Mouse (Mus musculus): ENCODE measurements around the gene Gm20388. TPM values are rescaled to one million over a fixed set of nuclear protein-coding genes. Genes with fewer than 3 reads are reported as not detected.

Gm20388 gene
- polyA plus RNA-seq, 1 experiment = 28.1 TPM

GRCm38 (mm10) chr8:123891271-123891670 is 3980.6 kb downstream of the Gm20388 start:
- Histone ChIP-seq H3K9ac (ENCODE audit: low read depth, poor library complexity, severe bottlenecking) (no peak overlapping the region), H3K9me3 (replicated peaks; ENCODE audit: control insufficient read depth, insufficient read depth, low read length, poor library complexity, severe bottlenecking) (no peaks in the 10 kb centered on the region), H3K4me1 (ENCODE audit: control insufficient read depth, insufficient read depth, low read length) (no peaks in the 10 kb centered on the region), H3K27ac (ENCODE audit: insufficient read depth, low read length) (no peak overlapping the region), H3K36me3 (ENCODE audit: control insufficient read depth, insufficient read depth, low read length, poor library complexity, severe bottlenecking) (no peaks in the 10 kb centered on the region), H3K4me3 (ENCODE audit: low read depth, low read length) (no peak overlapping the region), H3K27me3 (ENCODE audit: control insufficient read depth, insufficient read depth, low read length, poor library complexity, severe bottlenecking) (no peaks in the 10 kb centered on the region)
- TF ChIP-seq CTCF (IDR thresholded peaks at IDR 0.05; ENCODE audit: low read depth, low read length) (no peak), POLR2A (IDR thresholded peaks at IDR 0.05; ENCODE audit: insufficient read depth, low read length) (no peak), EP300 (IDR thresholded peaks at IDR 0.05; ENCODE audit: insufficient read depth, low read depth, low read length) (no peak)

GRCm38 (mm10) chr8:123891883-123892585 is 3981.4 kb downstream of the Gm20388 start:
- no peaks in the 10 kb centered on the region for H3K4me1 ChIP-seq (ENCODE audit: control insufficient read depth, insufficient read depth, low read length)
- H3K9ac ChIP-seq (ENCODE audit: low read depth, poor library complexity, severe bottlenecking) = no peak overlapping the region
- no peak for TF ChIP-seq CTCF (IDR thresholded peaks at IDR 0.05; ENCODE audit: low read depth, low read length)
- no peak for TF ChIP-seq POLR2A (IDR thresholded peaks at IDR 0.05; ENCODE audit: insufficient read depth, low read length)
- TF ChIP-seq EP300 (IDR thresholded peaks at IDR 0.05; ENCODE audit: insufficient read depth, low read depth, low read length) = no peak
- no peaks in the 10 kb centered on the region for H3K9me3 ChIP-seq (replicated peaks; ENCODE audit: control insufficient read depth, insufficient read depth, low read length, poor library complexity, severe bottlenecking)
- H3K4me3 ChIP-seq (ENCODE audit: low read depth, low read length) = peak overlapping the region; percentile 38
- no peaks in the 10 kb centered on the region for H3K36me3 ChIP-seq (ENCODE audit: control insufficient read depth, insufficient read depth, low read length, poor library complexity, severe bottlenecking)
- no peak overlapping the region for H3K27ac ChIP-seq (ENCODE audit: insufficient read depth, low read length)
- H3K27me3 ChIP-seq (ENCODE audit: control insufficient read depth, insufficient read depth, low read length, poor library complexity, severe bottlenecking) = no peaks in the 10 kb centered on the region

- no peaks in the 10 kb centered on the region for H3K4me1 ChIP-seq (ENCODE audit: control insufficient read depth, insufficient read depth, low read length)
- H3K36me3 ChIP-seq (ENCODE audit: control insufficient read depth, insufficient read depth, low read length, poor library complexity, severe bottlenecking) = no peaks in the 10 kb centered on the region
- no peaks in the 10 kb centered on the region for H3K9me3 ChIP-seq (replicated peaks; ENCODE audit: control insufficient read depth, insufficient read depth, low read length, poor library complexity, severe bottlenecking)
- H3K27me3 ChIP-seq (ENCODE audit: control insufficient read depth, insufficient read depth, low read length, poor library complexity, severe bottlenecking) = no peaks in the 10 kb centered on the region
- H3K27ac ChIP-seq (ENCODE audit: insufficient read depth, low read length) = no peak overlapping the region
- H3K4me3 ChIP-seq (ENCODE audit: low read depth, low read length) = peak overlapping the region; percentile 19
- no peak overlapping the region for H3K9ac ChIP-seq (ENCODE audit: low read depth, poor library complexity, severe bottlenecking)
- TF ChIP-seq EP300 (IDR thresholded peaks at IDR 0.05; ENCODE audit: insufficient read depth, low read depth, low read length) = no peak
- no peak for TF ChIP-seq CTCF (IDR thresholded peaks at IDR 0.05; ENCODE audit: low read depth, low read length)
- TF ChIP-seq POLR2A (IDR thresholded peaks at IDR 0.05; ENCODE audit: insufficient read depth, low read length) = no peak
These were observed 3982.0 kb downstream of the Gm20388 start for GRCm38 (mm10) chr8:123892586-123893155.

GRCm38 (mm10) chr8:123893413-123893812 is 3982.8 kb downstream of the Gm20388 start:
- Histone ChIP-seq H3K27ac (ENCODE audit: insufficient read depth, low read length) (no peak overlapping the region), H3K4me3 (ENCODE audit: low read depth, low read length) (no peak overlapping the region), H3K4me1 (ENCODE audit: control insufficient read depth, insufficient read depth, low read length) (no peaks in the 10 kb centered on the region), H3K9me3 (replicated peaks; ENCODE audit: control insufficient read depth, insufficient read depth, low read length, poor library complexity, severe bottlenecking) (no peaks in the 10 kb centered on the region), H3K27me3 (ENCODE audit: control insufficient read depth, insufficient read depth, low read length, poor library complexity, severe bottlenecking) (no peaks in the 10 kb centered on the region), H3K9ac (ENCODE audit: low read depth, poor library complexity, severe bottlenecking) (no peak overlapping the region), H3K36me3 (ENCODE audit: control insufficient read depth, insufficient read depth, low read length, poor library complexity, severe bottlenecking) (no peaks in the 10 kb centered on the region)
- no peak for TF ChIP-seq CTCF (IDR thresholded peaks at IDR 0.05; ENCODE audit: low read depth, low read length)
- no peak for TF ChIP-seq POLR2A (IDR thresholded peaks at IDR 0.05; ENCODE audit: insufficient read depth, low read length)

- no peak within 1 kb of the TSS for H3K27ac ChIP-seq (ENCODE audit: insufficient read depth, low read length)
- peaks cover 3% of the 10 kb centered on the region for H3K36me3 ChIP-seq (ENCODE audit: control insufficient read depth, insufficient read depth, low read length, poor library complexity, severe bottlenecking)
- no peaks in the 10 kb centered on the region for H3K9me3 ChIP-seq (replicated peaks; ENCODE audit: control insufficient read depth, insufficient read depth, low read length, poor library complexity, severe bottlenecking)
- no peak for TF ChIP-seq POLR2A (IDR thresholded peaks at IDR 0.05; ENCODE audit: insufficient read depth, low read length)
- H3K9ac ChIP-seq (ENCODE audit: low read depth, poor library complexity, severe bottlenecking) = no peak within 1 kb of the TSS
- no peaks in the 10 kb centered on the region for H3K27me3 ChIP-seq (ENCODE audit: control insufficient read depth, insufficient read depth, low read length, poor library complexity, severe bottlenecking)
- H3K4me1 ChIP-seq (ENCODE audit: control insufficient read depth, insufficient read depth, low read length) = no peaks in the 10 kb centered on the region
- no peak within 1 kb of the TSS for H3K4me3 ChIP-seq (ENCODE audit: low read depth, low read length)
These were observed 3984.0 kb downstream of the Gm20388 start, which contains the start of gene Acta1 for GRCm38 (mm10) chr8:123894502-123895097. Gene Acta1 (minus strand): TSS chr8:123894751.

- Histone ChIP-seq H3K27me3 (ENCODE audit: control insufficient read depth, insufficient read depth, low read length, poor library complexity, severe bottlenecking) (no peaks in the 10 kb centered on the region), H3K4me1 (ENCODE audit: control insufficient read depth, insufficient read depth, low read length) (no peaks in the 10 kb centered on the region), H3K36me3 (ENCODE audit: control insufficient read depth, insufficient read depth, low read length, poor library complexity, severe bottlenecking) (peaks cover 3% of the 10 kb centered on the region), H3K9me3 (replicated peaks; ENCODE audit: control insufficient read depth, insufficient read depth, low read length, poor library complexity, severe bottlenecking) (no peaks in the 10 kb centered on the region), H3K4me3 (ENCODE audit: low read depth, low read length) (no peak overlapping the region), H3K27ac (ENCODE audit: insufficient read depth, low read length) (no peak overlapping the region), H3K9ac (ENCODE audit: low read depth, poor library complexity, severe bottlenecking) (no peak overlapping the region)
- no peak for TF ChIP-seq CTCF (IDR thresholded peaks at IDR 0.05; ENCODE audit: low read depth, low read length)
- TF ChIP-seq POLR2A (IDR thresholded peaks at IDR 0.05; ENCODE audit: insufficient read depth, low read length) = no peak
- no peak for TF ChIP-seq EP300 (IDR thresholded peaks at IDR 0.05; ENCODE audit: insufficient read depth, low read depth, low read length)
These were observed 3984.6 kb downstream of the Gm20388 start for GRCm38 (mm10) chr8:123895230-123895629.

Measured in ES-Bruce4 (cell line).